Mouse (Mus musculus) hindbrain, postnatal 0 days (tissue): ENCODE data around the gene Iqcf4. TPM values are rescaled to one million over a fixed set of nuclear protein-coding genes. Genes with fewer than 3 reads are reported as not detected.
"Not testable (repeated sequence)": the region's sequence is repeated elsewhere in the genome, so short reads cannot be mapped to it uniquely, and the experiment has no call there.

Experiments used
- ATAC-seq: fragments of 200-750 bp; cut with Nextera tagmentation; 2 replicates; pipeline ENCODE4 v1.8.0; 2017; ENCODE audit warnings: mild to moderate bottlenecking, moderate TSS enrichment, moderate library complexity
- DNase-seq: peaks from one replicate; pipeline ENCODE4 v3.0.0-alpha.2; 2015; ENCODE audit warnings: low spot score
- H3K27ac ChIP-seq: fragments of 300-500 bp; sonication (generic); 2 replicates; pipeline ENCODE4 v1.5.1; 2014; ENCODE audit warnings: mild to moderate bottlenecking
- H3K27me3 ChIP-seq: fragments of 300-500 bp; sonication (generic); 2 replicates; pipeline ENCODE4 v1.6.1; 2014; ENCODE audit warnings: low read length, mixed read lengths; ENCODE audit not compliant: insufficient read depth
- H3K36me3 ChIP-seq: fragments of 300-500 bp; sonication (generic); 2 replicates; pipeline ENCODE4 v1.6.1; 2014; ENCODE audit warnings: low read length, mixed read lengths; ENCODE audit not compliant: insufficient read depth
- H3K4me1 ChIP-seq: fragments of 300-500 bp; sonication (generic); 2 replicates; pipeline ENCODE4 v1.6.1; 2014; ENCODE audit warnings: antibody characterized with exemption, low read length, mixed read lengths; ENCODE audit not compliant: insufficient read depth
- H3K4me2 ChIP-seq: fragments of 300-500 bp; sonication (generic); 2 replicates; pipeline ENCODE4 v1.6.1; 2014; ENCODE audit warnings: low read depth, mild to moderate bottlenecking, low read length, moderate library complexity, mixed read lengths
- H3K4me3 ChIP-seq: fragments of 300-500 bp; sonication (generic); 2 replicates; pipeline ENCODE4 v1.5.1; 2014; ENCODE audit warnings: low read length
- H3K9ac ChIP-seq: fragments of 300-500 bp; sonication (generic); replicated peaks from 2 replicates; pipeline ENCODE4 v1.6.1; 2014; ENCODE audit warnings: mild to moderate bottlenecking, low read length, moderate library complexity, mixed read lengths
- H3K9me3 ChIP-seq: fragments of 300-500 bp; sonication (generic); 2 replicates; pipeline ENCODE4 v1.6.1; 2016; ENCODE audit warnings: low read length, mixed read lengths
- CTCF ChIP-seq: IDR thresholded peaks from 2 replicates; pipeline ENCODE4 v1.5.1; 2016; ENCODE audit warnings: antibody characterized with exemption, control low read depth, low read depth
- WGBS: fragments of 180-500 bp; shearing (Covaris S2); extraction: QIAGEN DNeasy Blood & Tissue Kit; methylation state at CpG from one replicate; pipeline ENCODE4 v1.1.7; 2014; 5-methylcytosine and 5-hydroxymethylcytosine counted together
- polyA plus RNA-seq: library from polyadenylated mRNA; unstranded; fragments of >200 nt; fragmentation: Nextera tagmentation; extraction: Ambion mirVana; gene quantifications from 2 replicates; pipeline ENCODE4 v1.2.1, GENCODE M21; 2015
- total RNA-seq: library from RNA; depleted of rRNA; stranded (reverse); fragments of >200 nt; gene quantifications from 2 replicates; pipeline ENCODE4 v1.2.3, GENCODE M21; 2014

Gene Iqcf4
- total and polyA plus RNA-seq, 2 experiments from 2014 or later: not detected

GRCm38 (mm10) chr9:106598466-106598865 lies 27.7 kb upstream of the Iqcf4 start:
- ATAC-seq (no peak), DNase-seq (no peak)
- Histone ChIP-seq H3K9me3 (no peaks in the 10 kb centered on the region), H3K4me1 (no peaks in the 10 kb centered on the region), H3K4me3 (no peak overlapping the region), H3K36me3 (no peaks in the 10 kb centered on the region), H3K9ac (no peak overlapping the region), H3K4me2 (no peak overlapping the region), H3K27ac (no peak overlapping the region), H3K27me3 (no peaks in the 10 kb centered on the region)
- TF ChIP-seq CTCF: no peak
- 40% methylated on average over 7 of the region's 7 CpGs for WGBS

DNA sequence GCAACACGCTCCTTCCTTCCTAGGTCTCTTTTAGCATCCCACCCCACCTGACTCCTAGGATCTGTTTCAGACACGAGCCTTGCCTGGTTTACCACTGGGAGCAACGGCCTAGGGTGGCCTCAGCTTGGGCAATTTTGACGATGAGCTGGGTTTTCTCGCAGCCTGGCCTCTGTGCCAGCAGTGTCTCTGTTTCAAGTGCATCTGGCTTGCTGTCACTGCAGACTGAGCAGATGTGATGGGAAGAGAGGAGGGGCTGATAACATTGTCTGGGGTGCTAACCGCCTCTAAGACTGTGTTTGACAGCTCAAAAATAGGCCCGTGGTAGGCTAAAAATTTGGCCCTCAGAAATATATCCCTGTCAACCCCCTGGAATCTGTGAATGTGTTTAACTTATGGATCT lies 25.0 kb upstream of the Iqcf4 start:
- WGBS: 62% methylated on average over 7 of the region's 7 CpGs
- Histone ChIP-seq H3K4me1 (no peaks in the 10 kb centered on the region), H3K36me3 (no peaks in the 10 kb centered on the region), H3K4me3 (no peak overlapping the region), H3K4me2 (no peak overlapping the region), H3K27ac (no peak overlapping the region), H3K9ac (no peak overlapping the region), H3K27me3 (no peaks in the 10 kb centered on the region), H3K9me3 (no peaks in the 10 kb centered on the region)
- ATAC-seq (no peak), DNase-seq (no peak)
- no peak for TF ChIP-seq CTCF

GRCm38 (mm10) chr9:106595402-106595801 lies 24.6 kb upstream of the Iqcf4 start:
- 11% methylated on average over 4 of the region's 4 CpGs for WGBS
- H3K4me1 ChIP-seq, H3K27ac ChIP-seq, H3K36me3 ChIP-seq, ATAC-seq, H3K9me3 ChIP-seq, H3K4me3 ChIP-seq, H3K4me2 ChIP-seq, H3K9ac ChIP-seq, DNase-seq, H3K27me3 ChIP-seq: not testable (repeated sequence)

GRCm38 (mm10) chr9:106592158-106592557 lies 21.4 kb upstream of the Iqcf4 start:
- WGBS: 91% methylated on average over 5 of the region's 5 CpGs
- H3K27me3 ChIP-seq: no peaks in the 10 kb centered on the region
- no peak overlapping the region for H3K4me3 ChIP-seq
- no peaks in the 10 kb centered on the region for H3K36me3 ChIP-seq
- no peaks in the 10 kb centered on the region for H3K4me1 ChIP-seq
- no peak overlapping the region for H3K4me2 ChIP-seq
- TF ChIP-seq CTCF: no peak
- no peak overlapping the region for H3K9ac ChIP-seq
- no peaks in the 10 kb centered on the region for H3K9me3 ChIP-seq
- ATAC-seq (no peak), DNase-seq (no peak)
- no peak overlapping the region for H3K27ac ChIP-seq

- no peak for DNase-seq
- Histone ChIP-seq H3K27me3 (no peaks in the 10 kb centered on the region), H3K9me3 (no peaks in the 10 kb centered on the region), H3K36me3 (no peaks in the 10 kb centered on the region), H3K4me3 (no peak overlapping the region), H3K9ac (no peak overlapping the region), H3K4me2 (no peak overlapping the region), H3K27ac (no peak overlapping the region), H3K4me1 (no peaks in the 10 kb centered on the region)
- no peak for ATAC-seq
- no peak for TF ChIP-seq CTCF
- 74% methylated on average over 1 of the region's 1 CpGs for WGBS
Measured at GRCm38 (mm10) chr9:106582552-106582951, 11.8 kb upstream of the Iqcf4 start.

GRCm38 (mm10) chr9:106580016-106580415 lies 9.2 kb upstream of the Iqcf4 start:
- WGBS: 82% methylated on average over 7 of the region's 7 CpGs
- no peak for TF ChIP-seq CTCF

GRCm38 (mm10) chr9:106576112-106576511 lies 5.3 kb upstream of the Iqcf4 start:
- H3K27me3 ChIP-seq: no peaks in the 10 kb centered on the region
- ATAC-seq (no peak), DNase-seq (no peak)
- H3K9ac ChIP-seq: no peak overlapping the region
- no peaks in the 10 kb centered on the region for H3K4me1 ChIP-seq
- H3K4me2 ChIP-seq: no peak overlapping the region
- no peaks in the 10 kb centered on the region for H3K9me3 ChIP-seq
- H3K36me3 ChIP-seq: no peaks in the 10 kb centered on the region
- WGBS: 86% methylated on average over 2 of the region's 2 CpGs
- no peak for TF ChIP-seq CTCF
- no peak overlapping the region for H3K4me3 ChIP-seq
- H3K27ac ChIP-seq: no peak overlapping the region

More at GRCm38 (mm10) chr9:106580016-106580415, 9.2 kb upstream of the Iqcf4 start:
- no peak overlapping the region for H3K4me2 ChIP-seq
- no peak overlapping the region for H3K9ac ChIP-seq
- no peak overlapping the region for H3K27ac ChIP-seq
- H3K4me1 ChIP-seq: no peaks in the 10 kb centered on the region
- H3K27me3 ChIP-seq: no peaks in the 10 kb centered on the region
- no peaks in the 10 kb centered on the region for H3K36me3 ChIP-seq
- DNase-seq (no peak), ATAC-seq (no peak)
- no peaks in the 10 kb centered on the region for H3K9me3 ChIP-seq
- no peak overlapping the region for H3K4me3 ChIP-seq
